Mouse (Mus musculus): Measurements from ENCODE around the gene Arpc2. TPM values are rescaled to one million over a fixed set of nuclear protein-coding genes. Genes with fewer than 3 reads are reported as not detected.

Gene Arpc2
- polyA plus RNA-seq, 1 experiment from 2014 or later: 434 TPM

GRCm38 (mm10) chr1:74201048-74201844, 34.6 kb upstream of the Arpc2 start:
- 88% methylated on average over 7 of the region's 7 CpGs for WGBS
- H3K4me2 ChIP-seq (ENCODE audit: low read length): no peak overlapping the region
- H3K9me3 ChIP-seq (replicated peaks; ENCODE audit: control insufficient read depth, low read length, poor library complexity, severe bottlenecking): no peaks in the 10 kb centered on the region

GRCm38 (mm10) chr1:74203457-74203856, 32.4 kb upstream of the Arpc2 start:
- WGBS: 68% methylated on average over 5 of the region's 5 CpGs
- no peaks in the 10 kb centered on the region for H3K36me3 ChIP-seq (ENCODE audit: control insufficient read depth, insufficient read depth, low read length)
- H3K4me2 ChIP-seq (ENCODE audit: low read length): no peak overlapping the region
- no peak overlapping the region for H3K9ac ChIP-seq (ENCODE audit: low read depth, low read length)
- no peak overlapping the region for H3K27ac ChIP-seq (ENCODE audit: low read length)
- no peak for ATAC-seq
- H3K27me3 ChIP-seq (ENCODE audit: control insufficient read depth, insufficient read depth, low read depth, low read length): no peaks in the 10 kb centered on the region
- H3K9me3 ChIP-seq (replicated peaks; ENCODE audit: control insufficient read depth, low read length, poor library complexity, severe bottlenecking): no peaks in the 10 kb centered on the region
- H3K4me1 ChIP-seq (ENCODE audit: control insufficient read depth, insufficient read depth, low read length): no peaks in the 10 kb centered on the region
- no peak overlapping the region for H3K4me3 ChIP-seq (ENCODE audit: low read depth, low read length)

More at GRCm38 (mm10) chr1:74201048-74201844, 34.6 kb upstream of the Arpc2 start:
- ATAC-seq: no peak
- Histone ChIP-seq H3K4me3 (ENCODE audit: low read depth, low read length) (no peak overlapping the region), H3K9ac (ENCODE audit: low read depth, low read length) (no peak overlapping the region), H3K4me1 (ENCODE audit: control insufficient read depth, insufficient read depth, low read length) (no peaks in the 10 kb centered on the region), H3K27ac (ENCODE audit: low read length) (no peak overlapping the region), H3K36me3 (ENCODE audit: control insufficient read depth, insufficient read depth, low read length) (no peaks in the 10 kb centered on the region), H3K27me3 (ENCODE audit: control insufficient read depth, insufficient read depth, low read depth, low read length) (no peaks in the 10 kb centered on the region)

GRCm38 (mm10) chr1:74205881-74206280, 30.0 kb upstream of the Arpc2 start:
- no peak overlapping the region for H3K4me3 ChIP-seq (ENCODE audit: low read depth, low read length)
- no peaks in the 10 kb centered on the region for H3K9me3 ChIP-seq (replicated peaks; ENCODE audit: control insufficient read depth, low read length, poor library complexity, severe bottlenecking)
- no peak for ATAC-seq
- H3K9ac ChIP-seq (ENCODE audit: low read depth, low read length): no peak overlapping the region
- H3K36me3 ChIP-seq (ENCODE audit: control insufficient read depth, insufficient read depth, low read length): no peaks in the 10 kb centered on the region
- H3K27me3 ChIP-seq (ENCODE audit: control insufficient read depth, insufficient read depth, low read depth, low read length): peaks cover 2% of the 10 kb centered on the region; the same call in 1 of the 2 replicates
- no peak overlapping the region for H3K4me2 ChIP-seq (ENCODE audit: low read length)
- no peak overlapping the region for H3K27ac ChIP-seq (ENCODE audit: low read length)
- 64% methylated on average over 7 of the region's 7 CpGs for WGBS
- no peaks in the 10 kb centered on the region for H3K4me1 ChIP-seq (ENCODE audit: control insufficient read depth, insufficient read depth, low read length)

GRCm38 (mm10) chr1:74206642-74207041, 29.2 kb upstream of the Arpc2 start:
- H3K4me1 ChIP-seq (ENCODE audit: control insufficient read depth, insufficient read depth, low read length): no peaks in the 10 kb centered on the region
- no peak overlapping the region for H3K9ac ChIP-seq (ENCODE audit: low read depth, low read length)
- WGBS: 55% methylated on average over 8 of the region's 8 CpGs
- no peaks in the 10 kb centered on the region for H3K9me3 ChIP-seq (replicated peaks; ENCODE audit: control insufficient read depth, low read length, poor library complexity, severe bottlenecking)
- H3K27ac ChIP-seq (ENCODE audit: low read length): no peak overlapping the region
- H3K36me3 ChIP-seq (ENCODE audit: control insufficient read depth, insufficient read depth, low read length): no peaks in the 10 kb centered on the region
- H3K27me3 ChIP-seq (ENCODE audit: control insufficient read depth, insufficient read depth, low read depth, low read length): peaks cover 2% of the 10 kb centered on the region; the same call in 1 of the 2 replicates
- no peak overlapping the region for H3K4me3 ChIP-seq (ENCODE audit: low read depth, low read length)
- H3K4me2 ChIP-seq (ENCODE audit: low read length): no peak overlapping the region
- ATAC-seq: no peak

GRCm38 (mm10) chr1:74207906-74208305, 28.0 kb upstream of the Arpc2 start:
- Histone ChIP-seq H3K27me3 (ENCODE audit: control insufficient read depth, insufficient read depth, low read depth, low read length) (peaks cover 2% of the 10 kb centered on the region; the same call in 1 of the 2 replicates), H3K4me3 (ENCODE audit: low read depth, low read length) (no peak overlapping the region), H3K4me1 (ENCODE audit: control insufficient read depth, insufficient read depth, low read length) (no peaks in the 10 kb centered on the region), H3K9me3 (replicated peaks; ENCODE audit: control insufficient read depth, low read length, poor library complexity, severe bottlenecking) (no peaks in the 10 kb centered on the region), H3K36me3 (ENCODE audit: control insufficient read depth, insufficient read depth, low read length) (no peaks in the 10 kb centered on the region), H3K4me2 (ENCODE audit: low read length) (no peak overlapping the region), H3K27ac (ENCODE audit: low read length) (no peak overlapping the region), H3K9ac (ENCODE audit: low read depth, low read length) (no peak overlapping the region)
- ATAC-seq: no peak
- WGBS: 55% methylated on average over 8 of the region's 9 CpGs

- H3K4me2 ChIP-seq (ENCODE audit: low read length): no peak overlapping the region
- no peak overlapping the region for H3K4me3 ChIP-seq (ENCODE audit: low read depth, low read length)
- peaks cover 2% of the 10 kb centered on the region; the same call in 1 of the 2 replicates for H3K27me3 ChIP-seq (ENCODE audit: control insufficient read depth, insufficient read depth, low read depth, low read length)
- H3K4me1 ChIP-seq (ENCODE audit: control insufficient read depth, insufficient read depth, low read length): no peaks in the 10 kb centered on the region
- H3K36me3 ChIP-seq (ENCODE audit: control insufficient read depth, insufficient read depth, low read length): no peaks in the 10 kb centered on the region
- no peak overlapping the region for H3K27ac ChIP-seq (ENCODE audit: low read length)
- no peaks in the 10 kb centered on the region for H3K9me3 ChIP-seq (replicated peaks; ENCODE audit: control insufficient read depth, low read length, poor library complexity, severe bottlenecking)
- no peak overlapping the region for H3K9ac ChIP-seq (ENCODE audit: low read depth, low read length)
- ATAC-seq: no peak
- 97% methylated on average over 8 of the region's 8 CpGs for WGBS
Measured at GRCm38 (mm10) chr1:74208941-74209340, 26.9 kb upstream of the Arpc2 start.

- Histone ChIP-seq H3K27me3 (ENCODE audit: control insufficient read depth, insufficient read depth, low read depth, low read length) (no peaks in the 10 kb centered on the region), H3K4me2 (ENCODE audit: low read length) (no peak overlapping the region), H3K36me3 (ENCODE audit: control insufficient read depth, insufficient read depth, low read length) (no peaks in the 10 kb centered on the region), H3K4me1 (ENCODE audit: control insufficient read depth, insufficient read depth, low read length) (no peaks in the 10 kb centered on the region), H3K27ac (ENCODE audit: low read length) (no peak overlapping the region), H3K4me3 (ENCODE audit: low read depth, low read length) (no peak overlapping the region), H3K9me3 (replicated peaks; ENCODE audit: control insufficient read depth, low read length, poor library complexity, severe bottlenecking) (no peaks in the 10 kb centered on the region), H3K9ac (ENCODE audit: low read depth, low read length) (no peak overlapping the region)
- 87% methylated on average over 7 of the region's 7 CpGs for WGBS
- no peak for ATAC-seq
Measured at GRCm38 (mm10) chr1:74219922-74220321, 16.0 kb upstream of the Arpc2 start.

- H3K27me3 ChIP-seq (ENCODE audit: control insufficient read depth, insufficient read depth, low read depth, low read length): no peaks in the 10 kb centered on the region
- no peak overlapping the region for H3K27ac ChIP-seq (ENCODE audit: low read length)
- H3K4me1 ChIP-seq (ENCODE audit: control insufficient read depth, insufficient read depth, low read length): no peaks in the 10 kb centered on the region
- no peak for ATAC-seq
- H3K36me3 ChIP-seq (ENCODE audit: control insufficient read depth, insufficient read depth, low read length): no peaks in the 10 kb centered on the region
- no peak overlapping the region for H3K9ac ChIP-seq (ENCODE audit: low read depth, low read length)
- H3K4me2 ChIP-seq (ENCODE audit: low read length): no peak overlapping the region
- no peak overlapping the region for H3K4me3 ChIP-seq (ENCODE audit: low read depth, low read length)
- no peaks in the 10 kb centered on the region for H3K9me3 ChIP-seq (replicated peaks; ENCODE audit: control insufficient read depth, low read length, poor library complexity, severe bottlenecking)
- 80% methylated on average over 7 of the region's 7 CpGs for WGBS
Measured at GRCm38 (mm10) chr1:74227317-74227716, 8.6 kb upstream of the Arpc2 start.

- no peak overlapping the region for H3K27ac ChIP-seq (ENCODE audit: low read length)
- H3K4me2 ChIP-seq (ENCODE audit: low read length): no peak overlapping the region
- ATAC-seq: no peak
- H3K4me1 ChIP-seq (ENCODE audit: control insufficient read depth, insufficient read depth, low read length): no peaks in the 10 kb centered on the region
- no peaks in the 10 kb centered on the region for H3K9me3 ChIP-seq (replicated peaks; ENCODE audit: control insufficient read depth, low read length, poor library complexity, severe bottlenecking)
- H3K9ac ChIP-seq (ENCODE audit: low read depth, low read length): no peak overlapping the region
- no peaks in the 10 kb centered on the region for H3K27me3 ChIP-seq (ENCODE audit: control insufficient read depth, insufficient read depth, low read depth, low read length)
- H3K4me3 ChIP-seq (ENCODE audit: low read depth, low read length): no peak overlapping the region
- WGBS: 69% methylated on average over 2 of the region's 2 CpGs
- H3K36me3 ChIP-seq (ENCODE audit: control insufficient read depth, insufficient read depth, low read length): no peaks in the 10 kb centered on the region
Measured at GRCm38 (mm10) chr1:74229942-74230341, 5.9 kb upstream of the Arpc2 start.

Data from midbrain, embryonic 16.5 days (tissue).